Mouse (Mus musculus) testis, adult 2 months (tissue): ENCODE data around the gene Ston1.

Source experiments
- CTCF ChIP-seq: fragments of 200-500 bp; IDR thresholded peaks from 2 replicates; pipeline ENCODE4 v1.5.1; 2012; ENCODE audit warnings: low read depth, mild to moderate bottlenecking, inconsistent platforms, low read length, moderate library complexity; ENCODE audit not compliant: control insufficient read depth, insufficient read depth, insufficient replicate concordance
- POLR2A ChIP-seq: fragments of 200-500 bp; IDR thresholded peaks from 2 replicates; pipeline ENCODE4 v1.6.1; 2012; ENCODE audit warnings: low read depth, mild to moderate bottlenecking, inconsistent platforms, low read length, moderate library complexity; ENCODE audit not compliant: control insufficient read depth

DNA sequence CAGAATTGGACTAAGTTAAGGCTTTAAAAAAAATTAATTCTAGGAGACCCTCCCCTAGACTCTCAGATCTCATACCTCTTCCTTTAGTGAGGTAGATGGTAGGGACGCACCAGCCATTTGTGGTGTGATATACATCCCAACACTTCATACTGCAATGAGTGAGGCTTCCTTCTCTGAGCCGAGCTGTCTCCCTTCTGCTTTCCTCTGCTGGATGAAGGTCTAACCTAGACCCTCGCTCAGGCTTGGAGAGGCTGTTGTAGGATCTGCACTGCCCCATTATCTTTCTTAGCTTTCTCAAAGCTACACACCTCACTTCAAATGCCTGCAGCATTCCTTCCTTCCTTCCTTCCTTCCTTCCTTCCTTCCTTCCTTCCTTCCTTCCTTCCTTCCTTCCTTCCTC, 16.2 kb downstream of the Ston1 start:
- TF ChIP-seq CTCF (no peak), POLR2A (no peak)
